Mouse (Mus musculus) urinary bladder, adult 18-20 months (tissue): Measurements from ENCODE around the gene Pde4dip.

Experiments used
- DNase-seq, 2 experiments: peaks; one replicate each; pipeline ENCODE4 v3.0.0; 2022; ENCODE audit warnings: low spot score in 2 of 2, mixed read lengths in 2 of 2

The Pde4dip gene

DNA sequence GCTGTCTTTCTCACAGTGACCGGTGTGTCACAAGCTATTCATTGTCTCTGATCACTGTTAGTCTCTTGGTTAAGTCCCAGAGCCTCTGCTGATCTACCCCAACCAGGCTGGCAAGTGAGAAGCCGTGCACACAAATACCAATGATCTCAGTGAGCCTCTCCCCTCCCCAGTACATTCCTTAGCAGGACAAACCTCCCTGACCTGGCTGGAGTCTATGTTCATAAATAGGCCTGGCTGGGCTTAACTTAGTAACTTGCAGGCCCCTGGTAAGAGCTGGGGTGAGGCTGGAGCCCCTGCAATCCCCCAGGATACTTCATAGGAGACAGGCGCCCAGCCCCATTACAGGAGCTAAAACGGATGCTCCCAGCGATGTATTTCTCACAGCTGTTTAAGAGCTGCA lies 86.2 kb downstream of the Pde4dip start:
- DNase-seq: no peak

DNA sequence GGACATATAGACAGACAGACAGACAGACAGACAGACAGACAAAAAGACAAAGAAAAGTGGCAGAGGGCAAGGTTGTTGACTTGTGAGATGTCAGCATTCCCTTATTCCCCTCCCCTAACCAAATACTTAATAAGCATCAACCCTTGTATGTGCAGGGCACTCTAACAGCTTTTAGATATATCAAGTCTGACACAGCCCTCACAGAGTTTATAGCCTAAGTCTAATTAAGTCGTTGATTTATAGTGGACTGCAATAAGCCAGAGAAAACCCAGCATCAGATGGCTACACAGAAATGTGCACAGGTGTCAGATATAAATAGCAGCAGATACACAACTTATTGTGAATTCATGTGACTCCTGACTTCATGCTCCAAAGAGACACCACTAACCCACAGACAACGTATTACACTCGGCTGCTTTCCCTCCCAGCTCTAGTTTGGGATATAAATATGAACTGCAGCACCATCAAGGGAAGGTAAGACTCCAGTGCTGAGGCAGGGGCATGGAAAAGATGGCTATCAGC lies 87.3 kb downstream of the Pde4dip start:
- DNase-seq: no peak

DNA sequence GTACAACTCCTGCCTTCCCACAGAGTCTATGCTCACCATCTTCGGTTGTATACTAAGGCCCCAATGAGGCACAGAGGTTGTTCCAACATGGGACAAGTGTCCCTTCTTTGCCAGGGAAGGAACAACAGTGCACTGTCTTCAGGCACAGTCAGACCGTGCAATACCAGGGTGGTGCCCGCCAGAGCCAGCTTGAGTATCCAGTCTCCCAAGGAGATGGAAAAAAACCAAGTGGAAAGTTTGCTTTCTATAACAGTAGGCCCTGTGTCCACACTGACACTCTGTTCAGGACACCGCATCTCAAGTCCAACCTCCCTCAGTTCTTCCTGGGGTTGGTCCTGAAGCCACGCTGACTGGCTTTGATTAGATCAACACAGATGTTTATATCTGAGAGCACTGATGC lies 87.8 kb downstream of the Pde4dip start:
- DNase-seq: no peak

DNA sequence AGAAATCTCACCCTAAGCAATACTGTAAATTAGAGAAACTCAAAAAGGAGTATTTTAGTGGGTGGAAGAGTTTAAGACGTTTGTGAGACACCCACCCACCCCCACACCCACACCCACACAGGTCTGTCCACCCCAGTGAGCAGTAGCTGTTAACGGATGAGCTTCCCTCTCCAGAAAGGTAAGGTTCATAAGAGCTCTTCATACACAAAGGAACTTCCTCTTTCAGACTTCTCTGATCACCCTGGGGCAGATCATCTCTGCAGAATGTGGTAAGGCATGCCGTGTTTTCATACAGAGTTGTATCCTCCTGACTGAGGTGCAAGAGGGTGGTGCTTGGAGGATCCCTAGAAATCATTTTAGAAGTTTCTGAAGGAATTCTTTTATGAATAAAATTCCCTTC lies 88.5 kb downstream of the Pde4dip start:
- DNase-seq: no peak

DNA sequence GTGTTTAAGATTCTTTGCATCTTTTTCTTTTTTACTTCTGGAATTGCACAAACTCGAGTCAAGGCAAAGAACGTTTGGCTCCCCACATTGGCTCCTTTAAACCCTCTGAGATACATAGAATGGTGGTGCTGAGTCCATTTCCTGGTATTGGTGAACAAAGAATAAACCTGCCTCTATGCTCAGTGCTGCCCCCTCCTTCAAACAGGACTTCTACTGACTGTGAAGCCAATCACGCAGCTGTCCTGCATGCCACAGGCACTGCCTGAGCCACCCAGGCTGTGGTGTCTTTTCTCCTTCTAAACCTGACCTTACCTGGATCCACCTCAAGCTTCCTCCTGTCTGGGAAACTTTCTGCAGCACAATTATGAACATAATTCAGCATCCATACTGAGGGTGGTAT lies 89.2 kb downstream of the Pde4dip start:
- DNase-seq: no peak

DNA sequence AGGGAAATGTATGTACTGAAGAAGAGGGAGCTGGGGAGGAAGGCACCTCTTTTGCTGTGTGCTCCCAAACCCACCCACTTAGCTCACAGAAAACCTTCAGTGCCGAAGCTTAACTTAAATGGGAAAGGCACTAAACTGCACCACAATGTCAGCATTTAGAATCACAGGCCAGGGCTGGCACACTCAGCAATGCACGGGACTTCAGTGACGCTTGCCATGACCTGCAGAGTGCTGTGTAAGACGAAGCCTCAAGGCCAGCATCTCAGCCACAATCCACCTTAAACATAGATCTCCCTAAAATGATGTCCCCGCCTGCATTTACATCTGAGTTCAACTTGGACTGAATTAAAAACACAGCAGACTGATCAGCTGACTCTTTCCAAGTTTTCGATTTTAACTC lies 91.1 kb downstream of the Pde4dip start:
- DNase-seq: no peak

DNA sequence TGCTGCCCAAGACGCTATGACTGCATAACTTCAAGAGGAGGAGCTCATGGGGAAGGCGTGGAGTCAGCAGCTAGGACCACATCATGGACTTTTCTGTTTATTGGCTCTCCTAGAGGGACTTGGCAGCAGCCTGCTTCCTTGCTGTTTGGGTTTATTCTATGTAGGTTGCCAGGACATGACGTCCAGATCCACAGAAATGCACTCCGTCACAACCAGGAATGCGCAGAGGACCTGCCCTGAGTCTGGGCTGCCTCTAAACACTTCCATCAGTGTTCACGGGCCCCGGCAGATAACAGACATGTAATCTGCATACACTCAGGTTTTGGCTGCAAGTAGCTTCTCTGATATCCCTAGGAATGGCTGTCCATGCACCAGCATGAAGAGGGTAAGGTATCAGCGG lies 94.5 kb downstream of the Pde4dip start:
- no peak for DNase-seq

DNA sequence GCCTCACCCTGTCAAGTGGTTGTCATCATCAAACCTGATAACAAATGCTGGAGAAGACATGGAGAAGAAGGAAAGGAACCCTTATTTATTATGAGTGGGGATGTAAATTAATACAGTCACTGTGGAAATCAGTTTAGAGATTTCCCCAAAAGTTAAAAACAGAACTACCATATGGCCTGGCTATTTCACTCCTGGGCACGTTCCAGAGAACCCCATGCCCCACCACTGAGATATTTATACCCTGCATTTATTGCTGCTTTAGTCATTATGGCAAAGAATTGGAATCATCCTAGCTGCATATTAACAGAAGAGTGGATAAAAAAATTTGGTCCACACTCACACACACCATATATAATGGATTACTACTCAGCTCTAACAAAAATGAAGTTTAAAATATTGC lies 98.4 kb downstream of the Pde4dip start:
- no peak for DNase-seq

DNA sequence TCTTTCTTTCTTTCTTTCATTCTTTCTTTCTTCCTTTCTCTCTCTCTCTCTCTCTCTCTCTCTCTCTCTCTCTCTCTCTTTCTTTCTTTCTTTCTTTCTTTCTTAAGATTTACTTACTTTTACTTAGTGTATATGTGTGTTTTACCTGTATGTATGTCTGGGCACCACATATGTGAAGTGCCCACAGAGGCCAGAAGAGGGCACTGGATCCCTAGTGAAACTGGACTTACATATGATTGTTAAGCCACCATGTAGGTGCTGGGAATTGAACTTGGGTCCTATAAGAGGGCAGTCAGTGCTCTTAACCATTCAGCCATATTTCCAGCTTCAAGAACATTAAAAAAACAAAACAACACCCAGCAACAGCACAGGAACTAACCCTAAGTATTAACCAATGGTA lies 99.2 kb downstream of the Pde4dip start:
- no peak for DNase-seq

DNA sequence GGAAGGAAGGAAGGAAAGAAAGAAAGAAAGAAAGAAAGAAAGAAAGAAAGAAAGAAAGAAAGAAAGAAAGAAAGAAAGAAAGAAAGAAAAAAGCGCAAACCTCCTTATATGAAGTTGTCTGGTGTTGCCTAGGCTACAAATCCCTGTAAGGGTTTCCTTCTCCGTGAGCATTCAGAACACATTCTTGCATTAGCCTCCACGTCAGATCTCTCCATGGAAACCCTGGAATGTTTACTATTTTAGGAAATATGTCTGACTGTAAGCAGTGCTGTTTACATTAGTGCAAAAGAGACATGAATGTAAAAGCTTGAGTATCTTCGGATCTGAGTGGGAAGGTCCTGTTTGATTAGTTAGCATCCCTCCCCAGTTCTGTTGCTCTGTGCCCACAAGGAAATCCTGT lies 112.3 kb downstream of the Pde4dip start:
- DNase-seq: no peak

DNA sequence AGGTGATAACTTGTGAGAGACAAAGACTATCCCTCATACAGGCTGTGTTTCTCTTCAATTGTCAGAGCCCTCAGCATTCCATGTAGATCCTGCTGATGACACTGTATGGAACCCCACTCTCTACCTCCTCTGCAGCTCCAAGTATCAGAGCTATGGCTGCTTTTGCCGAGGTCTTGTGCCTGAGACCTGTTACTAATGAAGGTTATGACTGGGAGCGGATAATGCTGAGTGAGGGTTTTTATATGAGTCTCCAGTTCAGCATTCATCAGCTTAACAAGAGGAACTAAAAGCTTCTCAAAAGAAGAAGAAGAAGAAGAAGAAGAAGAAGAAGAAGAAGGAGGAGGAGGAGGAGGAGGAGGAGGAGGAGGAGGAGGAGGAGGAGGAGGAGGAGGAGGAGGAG lies 112.8 kb downstream of the Pde4dip start:
- DNase-seq: no peak

DNA sequence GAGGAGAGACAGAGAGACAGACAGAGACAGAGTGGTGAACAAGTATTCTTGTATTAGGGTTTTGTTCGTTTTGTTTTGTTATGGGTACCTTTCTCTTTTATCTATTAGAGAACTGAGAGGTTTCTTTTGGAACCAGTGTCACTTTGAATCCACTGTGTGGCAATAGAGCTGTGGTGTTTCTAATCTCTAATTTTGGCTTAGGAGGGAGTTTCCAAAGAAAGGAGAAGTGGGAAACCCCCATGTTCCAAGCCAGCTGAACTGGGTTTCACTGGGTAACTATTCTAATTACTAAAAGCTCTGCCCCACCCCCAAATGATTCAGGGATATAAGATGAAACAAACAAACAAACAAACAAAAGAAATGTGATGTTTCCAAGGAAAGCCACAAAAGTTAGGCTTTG lies 113.6 kb downstream of the Pde4dip start:
- DNase-seq: no peak

DNA sequence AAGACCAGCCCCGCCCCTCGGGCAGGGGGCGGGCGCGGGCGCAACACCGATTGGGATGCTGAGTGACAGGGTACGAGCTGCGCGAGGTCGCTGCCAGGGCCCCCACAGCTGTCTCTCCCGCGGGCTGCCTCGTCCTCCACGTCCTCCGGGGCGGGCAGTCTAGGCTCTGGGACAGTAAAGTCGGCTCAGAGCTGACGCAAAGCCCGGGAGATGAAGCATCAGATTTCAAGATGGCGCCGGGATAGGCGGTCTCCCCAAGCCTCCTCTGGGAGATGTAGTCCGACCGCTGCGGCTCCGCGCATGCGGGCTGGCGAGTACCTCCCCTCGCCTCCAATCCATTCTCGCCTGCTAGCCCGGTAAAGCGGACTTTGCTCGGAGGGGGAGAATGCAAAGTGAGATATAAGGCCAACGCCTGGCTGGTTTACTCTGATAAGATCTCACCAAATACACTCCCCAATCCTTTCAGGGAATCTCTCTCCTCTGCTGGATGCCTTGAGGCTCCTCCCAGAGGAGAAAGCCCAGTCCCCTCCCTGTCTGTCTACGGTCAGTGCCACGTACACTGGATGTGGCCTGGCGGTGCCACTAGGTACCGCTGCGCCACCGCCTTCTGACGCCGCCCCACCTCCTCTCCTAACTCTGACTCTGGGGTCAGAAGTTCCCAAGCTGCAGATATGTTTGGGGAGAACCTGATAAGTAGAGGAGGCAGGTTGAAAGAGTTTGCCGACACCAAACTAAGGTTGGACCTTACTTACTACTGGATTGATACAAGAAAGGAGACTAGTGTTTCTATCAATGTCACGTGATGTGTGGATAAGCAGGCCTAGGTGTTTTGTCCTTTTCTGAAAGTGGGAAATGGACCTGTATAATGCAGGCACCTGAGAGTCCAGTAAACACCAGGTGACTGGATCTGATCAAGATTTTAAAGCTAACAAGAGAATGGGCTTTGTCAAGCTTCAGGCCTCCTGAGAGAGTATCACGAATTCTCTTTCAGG lies 120.4 kb downstream of the Pde4dip start:
- peak; percentile 90 to 94 for DNase-seq

DNA sequence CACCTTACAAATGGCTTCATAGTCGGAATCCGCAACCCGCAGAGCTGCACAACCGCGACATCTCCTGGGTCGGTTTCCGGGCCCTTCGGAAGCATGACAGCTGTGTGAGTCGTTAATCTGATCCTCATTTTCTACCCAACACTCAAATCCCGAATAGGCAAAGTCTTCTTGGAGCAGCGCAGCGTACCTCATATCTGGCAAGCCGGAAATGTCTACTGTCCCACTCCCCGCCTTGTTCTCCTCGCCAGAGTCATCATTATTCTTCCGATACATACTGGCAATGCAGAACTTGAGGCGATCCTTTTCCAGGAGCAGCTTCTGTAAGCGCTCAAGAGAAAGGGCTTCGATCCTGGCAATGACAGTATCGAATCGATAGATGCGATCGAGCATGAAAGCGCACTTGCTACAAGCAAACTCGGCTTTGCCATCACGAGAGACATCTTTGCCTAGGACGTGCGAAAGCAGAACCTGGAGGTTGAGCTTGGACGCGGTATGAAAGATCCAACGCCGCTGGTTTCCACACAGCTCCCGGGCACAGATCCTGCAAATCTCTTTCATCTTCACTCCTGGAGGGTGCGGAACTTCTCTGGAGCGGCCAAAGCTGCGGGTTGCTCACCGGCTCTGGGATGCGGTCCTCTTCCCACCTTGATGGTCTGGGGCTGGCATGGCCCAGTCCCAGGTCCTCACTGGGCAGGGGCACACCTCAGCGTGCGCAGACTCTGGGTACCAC lies 121.3 kb downstream of the Pde4dip start:
- no peak for DNase-seq

DNA sequence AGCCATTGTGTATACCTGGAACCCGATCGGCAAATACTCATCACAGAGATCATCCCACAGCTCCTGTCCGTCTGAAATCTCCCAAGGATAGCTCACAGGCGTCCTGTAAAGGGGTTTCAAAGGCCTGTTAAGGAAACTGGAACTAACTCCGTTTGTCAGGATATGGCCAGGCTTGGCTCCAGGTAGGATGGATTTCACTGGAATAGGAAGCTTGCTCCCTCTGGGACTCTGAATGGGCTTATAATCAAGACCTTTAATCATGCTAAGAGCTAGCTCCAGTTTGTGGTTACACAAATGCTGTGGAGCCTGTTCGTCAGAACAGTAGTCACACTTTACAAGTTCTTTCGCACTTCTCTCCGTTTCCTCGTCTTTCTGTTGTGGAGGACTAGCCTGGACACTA lies 122.0 kb downstream of the Pde4dip start:
- no peak for DNase-seq

DNA sequence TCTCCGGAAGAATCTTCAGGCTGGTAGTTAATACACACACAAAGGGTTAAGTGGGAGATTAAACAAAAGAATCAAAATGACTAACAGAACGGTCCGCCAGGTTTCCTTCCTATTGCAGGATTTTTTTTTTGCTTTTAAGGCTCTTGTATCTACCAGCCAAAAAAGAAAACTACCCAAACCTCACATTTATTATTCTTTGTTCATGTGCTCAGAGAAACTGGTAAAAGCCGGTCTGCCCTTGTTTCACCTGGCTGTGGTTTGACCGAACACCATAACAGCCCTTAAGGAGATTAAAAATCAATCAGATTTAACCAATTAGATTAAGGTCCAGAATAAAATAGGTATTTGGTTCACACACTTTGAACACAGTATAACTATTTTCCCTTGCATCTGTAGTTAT lies 124.4 kb downstream of the Pde4dip start:
- no peak for DNase-seq

DNA sequence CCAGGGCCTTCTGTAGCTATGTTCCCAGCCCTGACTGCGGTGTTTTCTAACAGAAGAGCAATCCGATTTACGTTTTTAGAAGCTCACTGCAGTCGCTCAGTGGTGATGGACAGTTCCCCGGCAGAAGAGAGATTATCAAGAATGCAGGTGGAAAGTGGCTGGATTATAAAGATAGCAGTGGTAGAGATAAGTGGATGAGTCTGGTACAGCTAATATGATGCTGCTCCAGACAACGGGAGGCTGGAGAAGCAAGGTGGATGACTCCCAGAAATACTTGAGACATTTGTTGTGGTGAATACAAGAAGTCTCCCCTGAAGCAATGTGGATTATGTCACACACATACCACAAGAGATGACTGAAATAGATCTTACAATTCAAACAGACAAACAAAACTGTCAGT lies 126.6 kb downstream of the Pde4dip start:
- no peak for DNase-seq

DNA sequence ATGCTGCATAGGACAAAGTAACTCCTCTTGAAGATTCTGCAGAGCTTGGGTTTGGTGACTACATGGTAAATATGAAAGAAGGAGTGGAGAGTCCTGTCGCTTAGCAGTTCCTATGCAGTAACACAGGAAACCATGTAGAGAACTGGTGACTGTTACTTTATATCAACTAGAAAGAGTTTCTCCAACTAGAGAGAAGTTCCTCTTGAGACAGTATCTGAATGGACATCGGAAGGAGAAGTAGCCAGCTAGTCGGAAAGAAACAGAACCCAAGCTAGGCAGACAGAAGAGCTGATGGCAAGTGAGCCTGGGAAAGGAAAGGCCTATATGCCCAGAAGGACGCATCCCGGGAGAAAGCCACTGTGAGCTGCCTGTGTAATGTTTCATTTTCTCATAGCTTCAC lies 127.3 kb downstream of the Pde4dip start:
- DNase-seq: no peak

DNA sequence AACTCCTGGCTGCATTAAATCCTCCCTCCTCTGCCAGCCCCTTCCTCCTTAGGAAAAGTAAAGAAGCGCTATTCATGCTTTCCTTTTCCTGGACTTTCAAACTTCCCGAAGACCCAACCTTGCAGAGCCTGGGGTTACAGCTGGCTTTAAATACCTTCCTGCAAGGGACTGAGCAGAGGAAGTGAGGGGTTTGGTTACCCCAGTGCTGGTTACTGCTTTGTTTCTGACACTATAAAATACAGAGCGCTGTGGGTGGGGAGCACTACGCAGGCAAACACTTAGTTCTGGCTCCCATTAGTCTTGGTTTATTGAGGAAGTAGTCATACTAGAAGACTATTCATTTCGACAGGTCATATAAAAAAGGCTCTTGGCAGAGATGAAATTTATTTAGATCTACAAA lies 128.7 kb downstream of the Pde4dip start:
- DNase-seq: no peak

DNA sequence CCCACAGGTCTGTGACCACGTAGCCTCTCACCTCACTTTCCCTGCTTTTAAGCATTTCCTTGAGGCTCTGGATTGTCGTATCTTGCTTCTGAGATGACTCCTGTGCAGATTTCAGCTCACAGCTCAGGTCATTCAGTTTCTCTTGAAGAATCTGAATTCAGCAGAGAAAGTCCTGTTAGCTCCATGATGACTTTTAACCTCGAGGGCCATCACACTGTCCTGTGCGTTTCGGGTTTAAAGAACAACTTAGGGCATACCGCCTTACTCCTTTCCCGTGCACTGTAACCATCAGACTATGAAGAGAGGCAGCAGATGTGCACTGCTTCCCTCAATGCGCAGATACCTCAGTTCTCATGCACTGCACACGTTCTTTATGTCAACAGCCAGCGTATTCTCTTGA lies 131.0 kb downstream of the Pde4dip start:
- no peak for DNase-seq

DNA sequence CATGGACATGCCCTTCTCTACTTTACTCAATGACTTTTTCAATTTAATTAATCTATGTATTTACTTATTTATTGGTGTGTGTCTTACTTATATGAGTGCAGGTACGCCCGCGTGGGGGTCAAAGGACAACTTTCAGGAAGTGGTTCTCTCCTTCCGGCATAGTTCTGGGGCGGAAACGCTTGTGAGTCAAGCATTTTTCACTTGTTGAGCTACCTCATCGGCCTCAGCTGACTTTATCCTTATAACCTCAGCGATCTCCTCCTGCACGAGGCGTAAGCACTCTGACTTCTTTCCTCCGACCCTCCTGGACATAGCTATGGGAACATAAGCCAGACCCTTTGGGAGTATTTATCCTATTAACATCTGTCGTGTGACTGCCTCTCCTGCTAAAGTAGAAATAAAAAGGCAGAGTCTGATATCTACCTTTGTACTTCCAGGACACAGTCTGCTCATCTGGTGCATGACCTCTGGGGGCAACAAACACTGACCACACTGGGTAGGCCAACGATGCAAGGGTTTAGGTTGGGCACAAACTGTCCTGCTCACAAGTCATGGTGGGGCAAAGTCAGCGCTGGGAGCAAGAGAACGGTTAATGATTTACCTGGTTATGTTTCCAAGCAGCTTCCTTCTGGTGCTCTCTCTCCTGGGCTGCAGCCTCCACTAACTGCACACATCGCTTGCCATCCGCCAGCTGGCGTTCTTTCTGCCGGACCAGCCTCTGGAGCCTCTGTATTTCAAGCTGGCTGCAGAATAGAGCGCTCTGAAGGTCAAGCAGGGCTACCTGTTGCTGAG lies 132.0 kb downstream of the Pde4dip start:
- DNase-seq: no peak

DNA sequence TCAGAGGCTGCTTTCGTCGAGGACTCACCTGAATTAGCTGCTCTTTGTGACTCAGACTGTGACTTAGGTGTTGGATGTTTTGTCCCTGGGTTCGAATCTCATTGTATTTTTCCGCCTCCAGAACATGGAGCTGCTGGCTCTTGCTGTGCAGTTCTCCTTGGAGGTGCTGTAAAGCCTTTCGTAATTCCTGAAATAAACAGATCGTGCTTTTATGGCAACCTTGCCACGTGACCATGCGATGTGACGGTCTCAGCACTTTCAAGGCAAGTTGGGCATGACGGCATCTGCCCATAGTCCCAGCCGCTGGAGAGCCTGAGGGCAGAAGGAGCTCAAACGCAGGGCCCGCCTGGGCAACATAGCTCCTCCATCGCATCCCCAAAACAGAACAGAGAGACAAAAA lies 133.1 kb downstream of the Pde4dip start:
- DNase-seq: no peak
